Mouse (Mus musculus): ENCODE data around the gene Gm6217. TPM values are rescaled to one million over a fixed set of nuclear protein-coding genes. Genes with fewer than 3 reads are reported as not detected.
"Not testable (repeated sequence)": the region's sequence is repeated elsewhere in the genome, so short reads cannot be mapped to it uniquely, and the experiment has no call there.

The Gm6217 gene
- total and polyA plus RNA-seq, 2 experiments from 2014 or later = not detected

DNA sequence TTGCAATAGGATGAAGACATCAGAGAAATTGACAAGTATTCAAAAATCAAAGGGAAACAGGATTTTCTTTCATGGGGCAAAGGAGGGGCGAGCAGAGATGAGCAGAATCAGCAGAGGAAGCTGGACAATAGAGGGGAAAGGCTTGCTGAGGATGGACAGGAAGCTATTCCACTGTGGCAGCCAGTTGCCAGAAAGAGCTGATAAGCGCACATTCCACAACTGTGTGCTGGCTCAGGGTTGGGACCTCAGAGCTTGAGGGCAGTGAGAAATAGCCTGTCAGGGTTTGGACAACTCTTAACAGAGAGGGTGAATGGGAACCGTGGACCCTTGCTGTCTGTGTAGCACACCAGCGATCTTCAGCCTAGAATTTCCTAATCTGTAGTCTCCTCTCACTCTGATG lies 40.8 kb upstream of the Gm6217 start:
- Histone ChIP-seq H3K27me3 (ENCODE audit: insufficient read depth, low read length) (no peaks in the 10 kb centered on the region), H3K4me3 (ENCODE audit: low read depth, low read length) (no peak overlapping the region), H3K4me1 (ENCODE audit: insufficient read depth, low read length) (no peaks in the 10 kb centered on the region), H3K9ac (replicated peaks; ENCODE audit: low read length, poor library complexity, severe bottlenecking) (no peak overlapping the region), H3K9me3 (ENCODE audit: low read length) (no peaks in the 10 kb centered on the region), H3K27ac (ENCODE audit: low read depth, low read length) (no peak overlapping the region), H3K36me3 (ENCODE audit: insufficient read depth, low read length) (no peaks in the 10 kb centered on the region), H3K4me2 (ENCODE audit: low read depth, low read length, poor library complexity, severe bottlenecking) (no peak overlapping the region)
- DNase-seq (ENCODE audit: low spot score) = no peak
- 48% methylated on average over 4 of the region's 4 CpGs for WGBS
- no peak for ATAC-seq (ENCODE audit: low FRiP score)
- TF ChIP-seq CTCF (IDR thresholded peaks at IDR 0.05) = no peak

DNA sequence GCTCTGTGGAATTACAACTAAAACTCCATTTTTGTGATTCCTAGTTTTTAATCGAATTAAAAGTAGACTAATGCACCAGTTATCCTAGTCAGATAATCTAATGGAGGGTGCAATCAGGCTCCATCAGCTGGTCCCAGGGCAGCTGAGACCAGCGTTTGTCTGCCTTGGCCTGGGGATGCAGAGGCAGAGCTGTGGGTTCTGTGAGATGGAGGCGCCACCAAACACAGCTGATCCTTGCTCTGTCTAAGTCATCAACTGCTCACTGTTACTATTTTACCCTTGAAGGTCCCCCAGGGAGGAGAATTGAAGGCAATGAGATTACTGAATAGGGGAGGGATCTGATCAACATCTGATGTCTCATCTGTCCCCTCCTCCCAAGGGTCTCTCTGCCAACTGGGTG lies 35.2 kb upstream of the Gm6217 start:
- WGBS = 66% methylated on average over 3 of the region's 3 CpGs
- no peak for DNase-seq (ENCODE audit: low spot score)
- H3K27me3 ChIP-seq (ENCODE audit: insufficient read depth, low read length) = no peaks in the 10 kb centered on the region
- H3K9me3 ChIP-seq (ENCODE audit: low read length) = no peaks in the 10 kb centered on the region
- H3K4me1 ChIP-seq (ENCODE audit: insufficient read depth, low read length) = no peaks in the 10 kb centered on the region
- H3K27ac ChIP-seq (ENCODE audit: low read depth, low read length) = no peak overlapping the region
- H3K9ac ChIP-seq (replicated peaks; ENCODE audit: low read length, poor library complexity, severe bottlenecking) = no peak overlapping the region
- H3K4me2 ChIP-seq (ENCODE audit: low read depth, low read length, poor library complexity, severe bottlenecking) = no peak overlapping the region
- TF ChIP-seq CTCF (IDR thresholded peaks at IDR 0.05) = no peak
- no peak for ATAC-seq (ENCODE audit: low FRiP score)
- H3K4me3 ChIP-seq (ENCODE audit: low read depth, low read length) = no peak overlapping the region
- no peaks in the 10 kb centered on the region for H3K36me3 ChIP-seq (ENCODE audit: insufficient read depth, low read length)

- no peak for ATAC-seq (ENCODE audit: low FRiP score)
- DNase-seq (ENCODE audit: low spot score) = no peak
- no peak for TF ChIP-seq CTCF (IDR thresholded peaks at IDR 0.05)
- Histone ChIP-seq H3K27ac (ENCODE audit: low read depth, low read length) (no peak within 1 kb of the TSS), H3K4me3 (ENCODE audit: low read depth, low read length) (no peak within 1 kb of the TSS), H3K36me3 (ENCODE audit: insufficient read depth, low read length) (no peaks in the 10 kb centered on the region), H3K4me1 (ENCODE audit: insufficient read depth, low read length) (no peaks in the 10 kb centered on the region), H3K4me2 (ENCODE audit: low read depth, low read length, poor library complexity, severe bottlenecking) (no peak within 1 kb of the TSS), H3K9me3 (ENCODE audit: low read length) (no peaks in the 10 kb centered on the region), H3K9ac (replicated peaks; ENCODE audit: low read length, poor library complexity, severe bottlenecking) (no peak within 1 kb of the TSS), H3K27me3 (ENCODE audit: insufficient read depth, low read length) (no peaks in the 10 kb centered on the region)
- WGBS = 94% methylated on average over 11 of the region's 11 CpGs
Measured at GRCm38 (mm10) chr1:82959870-82960385, 28.7 kb upstream of the Gm6217 start, which contains the start of gene Gm47955. TSS of gene Gm47955 (plus strand) at chr1:82960286.

DNA sequence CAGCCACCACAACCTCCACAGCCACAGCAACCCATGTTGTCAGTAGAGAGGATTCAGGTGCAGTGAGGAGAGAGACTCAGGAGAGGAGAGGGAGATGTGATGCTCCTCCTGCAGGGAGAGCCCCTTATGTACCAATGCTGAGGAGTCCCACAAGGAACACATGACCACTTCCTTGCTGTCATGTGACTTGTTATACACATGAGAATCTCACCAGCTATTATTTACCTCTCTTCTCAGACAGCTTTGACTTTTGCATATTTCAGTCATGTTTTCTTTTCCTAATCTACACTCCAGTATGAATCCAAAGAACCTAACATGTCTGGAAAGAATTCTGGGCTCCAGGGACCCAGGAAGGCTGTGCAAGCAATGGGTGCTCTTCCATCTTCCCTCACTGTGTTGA lies 24.7 kb upstream of the Gm6217 start, which contains the start of gene Gm7544:
TSS of gene Gm7544 (minus strand) at position 101 of the 400 bp plus-strand sequence.
- not testable (repeated sequence) for H3K27me3 ChIP-seq (ENCODE audit: insufficient read depth, low read length); H3K4me3 ChIP-seq (ENCODE audit: low read depth, low read length); H3K27ac ChIP-seq (ENCODE audit: low read depth, low read length); DNase-seq (ENCODE audit: low spot score); H3K9ac ChIP-seq (replicated peaks; ENCODE audit: low read length, poor library complexity, severe bottlenecking); ATAC-seq (ENCODE audit: low FRiP score); H3K4me2 ChIP-seq (ENCODE audit: low read depth, low read length, poor library complexity, severe bottlenecking); H3K36me3 ChIP-seq (ENCODE audit: insufficient read depth, low read length); H3K9me3 ChIP-seq (ENCODE audit: low read length); H3K4me1 ChIP-seq (ENCODE audit: insufficient read depth, low read length)

DNA sequence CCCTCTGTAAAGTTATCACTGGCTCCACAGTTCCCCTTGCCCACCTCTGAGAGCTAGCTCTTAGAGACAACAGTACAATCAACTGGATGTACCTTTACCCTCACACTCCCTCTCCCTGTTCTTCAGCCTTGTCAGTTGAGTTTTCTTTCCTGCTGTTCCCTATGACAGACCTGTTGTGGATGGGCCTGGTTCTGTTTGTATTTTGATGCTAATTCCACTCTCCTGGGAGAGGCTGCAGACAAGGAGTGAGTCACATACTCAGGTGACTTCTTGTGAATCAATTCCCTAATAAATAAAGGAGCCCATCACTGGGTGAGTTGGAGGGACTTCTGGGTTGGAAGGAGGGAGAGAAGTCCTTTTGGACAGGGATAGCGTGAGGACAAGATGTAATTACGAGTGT lies 17.4 kb upstream of the Gm6217 start:
- H3K27ac ChIP-seq (ENCODE audit: low read depth, low read length) = no peak overlapping the region
- no peaks in the 10 kb centered on the region for H3K9me3 ChIP-seq (ENCODE audit: low read length)
- H3K36me3 ChIP-seq (ENCODE audit: insufficient read depth, low read length) = no peaks in the 10 kb centered on the region
- no peak for TF ChIP-seq CTCF (IDR thresholded peaks at IDR 0.05)
- ATAC-seq (ENCODE audit: low FRiP score) (no peak), DNase-seq (ENCODE audit: low spot score) (no peak)
- H3K4me1 ChIP-seq (ENCODE audit: insufficient read depth, low read length) = no peaks in the 10 kb centered on the region
- WGBS = 91% methylated on average over 2 of the region's 2 CpGs
- no peak overlapping the region for H3K4me2 ChIP-seq (ENCODE audit: low read depth, low read length, poor library complexity, severe bottlenecking)
- no peaks in the 10 kb centered on the region for H3K27me3 ChIP-seq (ENCODE audit: insufficient read depth, low read length)
- no peak overlapping the region for H3K9ac ChIP-seq (replicated peaks; ENCODE audit: low read length, poor library complexity, severe bottlenecking)
- H3K4me3 ChIP-seq (ENCODE audit: low read depth, low read length) = no peak overlapping the region

DNA sequence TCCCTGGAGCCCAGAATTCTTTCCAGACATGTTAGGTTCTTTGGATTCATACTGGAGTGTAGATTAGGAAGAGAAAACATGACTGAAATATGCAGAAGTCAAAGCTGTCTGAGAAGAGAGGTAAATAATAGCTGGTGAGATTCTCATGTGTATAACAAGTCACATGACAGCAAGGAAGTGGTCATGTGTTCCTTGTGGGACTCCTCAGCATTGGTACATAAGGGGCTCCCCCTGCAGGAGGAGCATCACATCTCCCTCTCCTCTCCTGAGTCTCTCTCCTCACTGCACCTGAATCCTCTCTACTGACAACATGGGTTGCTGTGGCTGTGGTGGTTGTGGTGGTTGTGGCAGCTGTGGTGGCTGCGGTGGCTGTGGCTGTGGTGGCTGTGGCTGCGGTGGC lies 14.8 kb upstream of the Gm6217 start:
- not testable (repeated sequence) for H3K9me3 ChIP-seq (ENCODE audit: low read length); H3K4me2 ChIP-seq (ENCODE audit: low read depth, low read length, poor library complexity, severe bottlenecking); H3K4me3 ChIP-seq (ENCODE audit: low read depth, low read length); DNase-seq (ENCODE audit: low spot score); H3K27ac ChIP-seq (ENCODE audit: low read depth, low read length); H3K4me1 ChIP-seq (ENCODE audit: insufficient read depth, low read length); H3K36me3 ChIP-seq (ENCODE audit: insufficient read depth, low read length); H3K27me3 ChIP-seq (ENCODE audit: insufficient read depth, low read length); H3K9ac ChIP-seq (replicated peaks; ENCODE audit: low read length, poor library complexity, severe bottlenecking); ATAC-seq (ENCODE audit: low FRiP score)
- 100% methylated on average over 2 of the region's 2 CpGs for WGBS

DNA sequence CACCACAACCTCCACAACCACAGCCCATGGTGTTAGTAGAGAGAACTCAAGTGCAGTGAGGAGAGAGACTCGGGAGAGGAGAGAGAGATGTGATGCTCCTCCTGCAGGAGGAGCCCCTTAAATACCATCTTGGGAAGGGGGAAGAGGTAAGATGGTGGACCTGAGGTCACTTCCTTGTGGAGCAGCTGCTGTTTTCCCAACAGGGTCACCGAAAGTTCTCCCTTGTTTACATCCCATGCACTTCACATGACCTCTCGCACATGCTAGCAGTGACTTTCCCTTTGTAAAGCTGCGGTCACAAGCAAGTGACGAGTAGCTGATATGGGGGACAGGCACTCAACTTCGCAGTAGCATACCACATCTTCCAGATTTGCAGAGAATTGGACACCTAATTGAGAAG lies 12.1 kb upstream of the Gm6217 start, which contains the start of gene A030003K21Rik:
TSS of gene A030003K21Rik (minus strand) at position 94 of the 400 bp plus-strand sequence.
- WGBS = no CpG with 5 or more reads among the region's 6 CpGs
- H3K4me2 ChIP-seq (ENCODE audit: low read depth, low read length, poor library complexity, severe bottlenecking); H3K36me3 ChIP-seq (ENCODE audit: insufficient read depth, low read length); H3K27ac ChIP-seq (ENCODE audit: low read depth, low read length); H3K9ac ChIP-seq (replicated peaks; ENCODE audit: low read length, poor library complexity, severe bottlenecking); ATAC-seq (ENCODE audit: low FRiP score); H3K4me3 ChIP-seq (ENCODE audit: low read depth, low read length); DNase-seq (ENCODE audit: low spot score); H3K9me3 ChIP-seq (ENCODE audit: low read length); H3K4me1 ChIP-seq (ENCODE audit: insufficient read depth, low read length); H3K27me3 ChIP-seq (ENCODE audit: insufficient read depth, low read length): not testable (repeated sequence)

DNA sequence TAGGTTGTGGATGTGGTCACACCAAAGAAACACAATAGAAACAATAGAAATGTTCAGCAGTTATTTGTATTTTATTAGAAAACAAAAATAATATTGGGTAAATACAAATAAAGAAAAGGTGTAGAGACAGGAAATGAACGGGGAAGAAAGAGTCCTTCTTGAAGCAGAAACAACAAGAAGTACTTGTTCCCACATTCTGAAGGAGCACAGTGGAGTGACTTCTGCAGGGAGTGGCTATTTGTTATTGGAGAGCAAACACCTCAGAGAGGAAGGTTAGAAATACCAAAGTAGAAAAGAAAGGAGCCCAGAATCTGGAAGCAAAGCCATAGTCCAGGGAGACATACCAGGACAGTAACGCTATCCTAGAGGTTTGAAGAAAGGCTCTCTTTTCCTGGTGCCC lies 11.3 kb upstream of the Gm6217 start:
- H3K4me1 ChIP-seq (ENCODE audit: insufficient read depth, low read length); H3K9ac ChIP-seq (replicated peaks; ENCODE audit: low read length, poor library complexity, severe bottlenecking); H3K27me3 ChIP-seq (ENCODE audit: insufficient read depth, low read length); H3K9me3 ChIP-seq (ENCODE audit: low read length); H3K27ac ChIP-seq (ENCODE audit: low read depth, low read length); H3K36me3 ChIP-seq (ENCODE audit: insufficient read depth, low read length); DNase-seq (ENCODE audit: low spot score); H3K4me3 ChIP-seq (ENCODE audit: low read depth, low read length); ATAC-seq (ENCODE audit: low FRiP score); H3K4me2 ChIP-seq (ENCODE audit: low read depth, low read length, poor library complexity, severe bottlenecking): not testable (repeated sequence)
- WGBS = 88% methylated on average over 1 of the region's 2 CpGs
